Mouse (Mus musculus): ENCODE measurements around the gene Mtss1l.

- TF ChIP-seq CTCF (IDR thresholded peaks at IDR 0.05): no peak
- TF ChIP-seq POLR2A (IDR thresholded peaks at IDR 0.05; ENCODE audit: insufficient read depth, low read depth, low read length): no peak
Measured at GRCm38 (mm10) chr8:110722414-110723011, 1.2 kb downstream of the Mtss1l start.

Data from heart, adult 2 months (tissue).